Mouse (Mus musculus): ENCODE measurements around the gene Nectin1. TPM values are rescaled to one million over a fixed set of nuclear protein-coding genes. Genes with fewer than 3 reads are reported as not detected.
A peak's percentile ranks its signal among the peaks of the same experiment; 100 is the strongest.

Gene Nectin1
- polyA plus RNA-seq, 1 experiment from 2014 or later, result 5.0 TPM

GRCm38 (mm10) chr9:43742902-43743646 is 710 bp upstream of the Nectin1 start:
- peaks cover 67% of the 10 kb centered on the region for H3K4me1 ChIP-seq
- H3K4me3 ChIP-seq, result peak overlapping the region; percentile 88
- H3K27ac ChIP-seq (replicated peaks), result peak overlapping the region; percentile 98
- no peaks in the 10 kb centered on the region for H3K36me3 ChIP-seq (replicated peaks)
- peak; percentile 65 for DNase-seq (ENCODE audit: low spot score)
- H3K27me3 ChIP-seq (replicated peaks; ENCODE audit: low read depth, poor library complexity, severe bottlenecking), result peaks cover 52% of the 10 kb centered on the region
- H3K9me3 ChIP-seq, result no peaks in the 10 kb centered on the region
- under 1% methylated on average over 27 of the region's 27 CpGs for WGBS

DNA sequence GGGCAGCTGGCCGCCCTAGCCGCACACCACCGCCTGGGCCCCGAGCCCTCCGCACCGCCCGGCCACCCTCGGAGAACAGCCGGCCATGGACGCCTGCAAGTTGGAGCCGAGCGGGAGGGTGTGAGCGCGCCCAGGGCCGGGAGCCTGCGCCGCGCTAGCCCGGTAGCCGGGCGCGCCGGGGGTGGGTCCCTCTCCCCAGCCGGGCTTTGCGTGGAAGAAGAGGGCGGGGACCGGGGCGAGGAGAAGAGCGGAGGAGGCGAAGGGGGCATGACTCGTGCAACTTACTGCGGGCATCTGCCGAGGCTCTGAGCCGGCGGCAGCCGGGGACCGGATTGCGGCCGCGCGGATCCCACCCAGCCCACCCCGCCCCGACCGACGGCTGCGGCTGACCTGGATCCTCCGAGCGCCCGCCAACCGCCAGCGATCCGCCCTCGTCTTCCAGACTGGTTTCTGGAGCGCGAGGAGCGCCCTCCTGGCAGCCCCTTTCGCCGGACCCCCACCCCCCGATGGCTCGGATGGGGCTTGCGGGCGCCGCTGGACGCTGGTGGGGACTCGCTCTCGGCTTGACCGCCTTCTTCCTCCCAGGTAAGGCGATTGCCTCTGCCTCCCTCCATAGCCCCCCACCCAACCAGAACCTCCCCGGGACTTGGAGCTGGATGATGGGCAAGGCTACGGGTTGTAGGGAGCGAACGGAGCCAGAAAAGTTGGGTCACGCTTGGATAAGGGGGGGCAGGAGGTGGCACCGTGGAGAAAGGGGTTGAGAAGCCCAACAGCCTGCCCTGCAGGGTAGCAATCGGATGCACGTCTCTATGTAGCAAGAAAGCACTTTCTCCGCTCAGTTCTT is 576 bp downstream of the Nectin1 start:
- under 1% methylated on average over 77 of the region's 77 CpGs for WGBS
- peaks cover 69% of the 10 kb centered on the region for H3K4me1 ChIP-seq
- DNase-seq (ENCODE audit: low spot score), result peak; percentile 81
- no peaks in the 10 kb centered on the region for H3K36me3 ChIP-seq (replicated peaks)
- H3K4me3 ChIP-seq, result peak overlapping the region; percentile 88
- H3K27me3 ChIP-seq (replicated peaks; ENCODE audit: low read depth, poor library complexity, severe bottlenecking), result peaks cover 40% of the 10 kb centered on the region
- no peaks in the 10 kb centered on the region for H3K9me3 ChIP-seq
- peak overlapping the region; percentile 98 for H3K27ac ChIP-seq (replicated peaks)

GRCm38 (mm10) chr9:43745051-43745792 is 1.4 kb downstream of the Nectin1 start:
- peak overlapping the region; percentile 88 for H3K4me3 ChIP-seq
- peaks cover 78% of the 10 kb centered on the region for H3K4me1 ChIP-seq
- H3K9me3 ChIP-seq, result no peaks in the 10 kb centered on the region
- H3K27me3 ChIP-seq (replicated peaks; ENCODE audit: low read depth, poor library complexity, severe bottlenecking), result peaks cover 38% of the 10 kb centered on the region
- no peaks in the 10 kb centered on the region for H3K36me3 ChIP-seq (replicated peaks)
- DNase-seq (ENCODE audit: low spot score), result peak; percentile 76
- peak overlapping the region; percentile 98 for H3K27ac ChIP-seq (replicated peaks)
- under 1% methylated on average over 43 of the region's 43 CpGs for WGBS

- 5% methylated on average over 13 of the region's 13 CpGs for WGBS
- Histone ChIP-seq H3K9me3 (no peaks in the 10 kb centered on the region), H3K36me3 (replicated peaks) (peaks cover 6% of the 10 kb centered on the region; the same call in 1 of the 2 replicates), H3K4me1 (peaks cover 85% of the 10 kb centered on the region), H3K27ac (replicated peaks) (peak overlapping the region; percentile 98), H3K27me3 (replicated peaks; ENCODE audit: low read depth, poor library complexity, severe bottlenecking) (peaks cover 35% of the 10 kb centered on the region), H3K4me3 (peak overlapping the region; percentile 88)
- DNase-seq (ENCODE audit: low spot score), result peak; percentile 46
Observed at GRCm38 (mm10) chr9:43745951-43746703, 2.3 kb downstream of the Nectin1 start.

DNA sequence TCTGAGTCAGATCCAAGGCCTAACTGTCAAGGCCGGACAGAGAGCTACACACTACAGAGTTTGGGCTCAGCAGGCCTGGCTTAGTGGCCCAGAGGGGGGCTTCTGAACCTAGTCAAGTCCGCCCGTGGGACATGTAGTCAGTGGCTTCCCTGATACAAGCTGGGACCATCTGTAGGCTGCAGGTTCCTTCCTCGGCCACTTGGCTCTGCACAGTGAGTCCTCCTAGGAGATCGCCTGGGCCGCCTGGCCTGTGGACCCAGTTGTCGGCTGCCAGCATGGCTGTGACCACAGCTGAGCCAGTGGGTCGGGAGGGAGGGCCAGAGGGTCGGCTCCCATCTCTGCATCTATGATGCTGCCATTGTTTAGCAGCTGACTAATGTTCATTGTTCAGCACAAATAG is 3.9 kb downstream of the Nectin1 start:
- H3K9me3 ChIP-seq, result no peaks in the 10 kb centered on the region
- peak overlapping the region; percentile 98 for H3K27ac ChIP-seq (replicated peaks)
- peaks cover 25% of the 10 kb centered on the region for H3K27me3 ChIP-seq (replicated peaks; ENCODE audit: low read depth, poor library complexity, severe bottlenecking)
- DNase-seq (ENCODE audit: low spot score), result no peak
- 48% methylated on average over 9 of the region's 9 CpGs for WGBS
- peaks cover 87% of the 10 kb centered on the region for H3K4me1 ChIP-seq
- H3K4me3 ChIP-seq, result peak overlapping the region; percentile 88; the same call in 1 of the 2 replicates
- H3K36me3 ChIP-seq (replicated peaks), result peaks cover 17% of the 10 kb centered on the region

DNA sequence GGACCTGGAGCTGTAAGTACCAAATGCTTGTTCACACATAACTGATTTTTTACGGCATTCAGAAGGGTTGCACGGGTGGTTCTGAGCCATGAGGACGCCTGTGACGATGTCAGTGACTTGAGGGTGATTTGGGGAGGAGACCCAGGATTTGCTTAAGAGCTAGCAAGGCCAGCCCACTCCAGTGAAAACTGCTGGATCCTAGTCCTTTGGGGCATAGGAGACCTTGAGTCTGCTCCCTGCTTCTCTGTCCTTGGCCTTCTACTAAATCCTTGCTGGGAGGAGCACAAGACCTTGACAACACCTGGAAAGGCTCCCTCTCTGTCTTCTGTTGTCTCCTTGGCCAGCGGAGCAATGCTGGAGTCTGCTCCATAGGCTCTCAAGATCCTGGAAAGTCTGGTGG is 4.7 kb downstream of the Nectin1 start:
- WGBS, result 76% methylated on average over 5 of the region's 5 CpGs
- DNase-seq (ENCODE audit: low spot score), result no peak
- Histone ChIP-seq H3K36me3 (replicated peaks) (peaks cover 17% of the 10 kb centered on the region), H3K27me3 (replicated peaks; ENCODE audit: low read depth, poor library complexity, severe bottlenecking) (peaks cover 25% of the 10 kb centered on the region), H3K27ac (replicated peaks) (0 out of 2 replicates have a peak overlapping the region, but pooled peaks have one; percentile 5), H3K4me3 (no peak overlapping the region), H3K9me3 (no peaks in the 10 kb centered on the region), H3K4me1 (peaks cover 80% of the 10 kb centered on the region)

GRCm38 (mm10) chr9:43750053-43750452 is 6.3 kb downstream of the Nectin1 start:
- 73% methylated on average over 9 of the region's 9 CpGs for WGBS
- Histone ChIP-seq H3K9me3 (no peaks in the 10 kb centered on the region), H3K4me3 (no peak overlapping the region), H3K27ac (replicated peaks) (no peak overlapping the region), H3K4me1 (peaks cover 82% of the 10 kb centered on the region), H3K36me3 (replicated peaks) (peaks cover 17% of the 10 kb centered on the region), H3K27me3 (replicated peaks; ENCODE audit: low read depth, poor library complexity, severe bottlenecking) (peaks cover 25% of the 10 kb centered on the region)
- no peak for DNase-seq (ENCODE audit: low spot score)

GRCm38 (mm10) chr9:43751111-43751510 is 7.3 kb downstream of the Nectin1 start:
- Histone ChIP-seq H3K36me3 (replicated peaks) (peaks cover 17% of the 10 kb centered on the region), H3K27ac (replicated peaks) (no peak overlapping the region), H3K4me3 (no peak overlapping the region), H3K9me3 (no peaks in the 10 kb centered on the region), H3K27me3 (replicated peaks; ENCODE audit: low read depth, poor library complexity, severe bottlenecking) (peaks cover 19% of the 10 kb centered on the region), H3K4me1 (peaks cover 82% of the 10 kb centered on the region)
- 62% methylated on average over 8 of the region's 8 CpGs for WGBS
- DNase-seq (ENCODE audit: low spot score), result no peak

DNA sequence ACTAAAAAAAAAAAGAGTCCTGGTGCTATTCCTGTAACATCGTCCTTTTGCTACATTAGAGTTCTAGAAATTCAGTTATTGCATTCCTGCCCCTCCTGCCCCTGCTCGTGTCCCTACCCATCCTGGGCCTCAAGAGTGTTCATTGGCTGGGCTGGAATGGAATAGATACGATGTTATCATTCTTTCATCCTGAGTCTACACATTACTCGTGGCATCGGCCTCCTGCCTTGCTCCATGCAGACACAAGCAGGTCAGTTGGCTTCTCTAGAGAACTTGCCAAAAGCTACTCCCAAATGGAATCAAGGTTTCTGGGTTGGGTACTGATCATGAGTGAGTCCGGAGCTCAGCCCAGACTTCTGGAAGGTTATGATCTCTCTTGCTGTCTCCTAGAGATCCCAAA is 9.7 kb downstream of the Nectin1 start:
- Histone ChIP-seq H3K9me3 (no peaks in the 10 kb centered on the region), H3K27ac (replicated peaks) (peak overlapping the region; percentile 31; the same call in 1 of the 2 replicates), H3K27me3 (replicated peaks; ENCODE audit: low read depth, poor library complexity, severe bottlenecking) (no peaks in the 10 kb centered on the region), H3K4me1 (peaks cover 82% of the 10 kb centered on the region), H3K4me3 (no peak overlapping the region), H3K36me3 (replicated peaks) (peaks cover 17% of the 10 kb centered on the region)
- no peak for DNase-seq (ENCODE audit: low spot score)
- 83% methylated on average over 6 of the region's 6 CpGs for WGBS

- Histone ChIP-seq H3K27ac (replicated peaks) (peak overlapping the region; percentile 31; the same call in 1 of the 2 replicates), H3K9me3 (no peaks in the 10 kb centered on the region), H3K4me1 (peaks cover 82% of the 10 kb centered on the region), H3K27me3 (replicated peaks; ENCODE audit: low read depth, poor library complexity, severe bottlenecking) (no peaks in the 10 kb centered on the region), H3K36me3 (replicated peaks) (peaks cover 17% of the 10 kb centered on the region), H3K4me3 (no peak overlapping the region)
- no peak for DNase-seq (ENCODE audit: low spot score)
- 65% methylated on average over 5 of the region's 5 CpGs for WGBS
Observed at GRCm38 (mm10) chr9:43754083-43754482, 10.3 kb downstream of the Nectin1 start.

DNA sequence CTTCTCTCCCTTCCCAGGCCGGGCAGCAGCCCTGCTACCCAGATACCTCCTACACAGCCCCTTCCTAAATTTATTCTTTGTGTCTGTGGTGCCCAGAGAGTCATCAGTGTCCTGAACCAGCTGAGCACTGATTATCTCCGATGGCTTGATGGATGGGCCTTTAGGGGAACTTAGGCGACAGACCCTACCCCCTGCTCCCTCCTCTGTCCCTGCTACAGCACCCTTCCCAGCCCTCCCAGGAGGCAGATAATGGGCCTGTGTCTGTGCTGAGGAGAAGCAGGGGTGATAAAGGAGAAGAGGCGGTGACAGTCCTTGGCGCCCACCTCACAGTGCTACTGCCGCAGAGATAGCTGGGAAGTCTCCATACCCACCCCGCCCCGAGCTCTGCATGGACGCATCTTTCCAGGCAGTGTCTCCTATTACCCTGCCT is 11.0 kb downstream of the Nectin1 start:
- no peaks in the 10 kb centered on the region for H3K9me3 ChIP-seq
- H3K27me3 ChIP-seq (replicated peaks; ENCODE audit: low read depth, poor library complexity, severe bottlenecking), result no peaks in the 10 kb centered on the region
- H3K27ac ChIP-seq (replicated peaks), result peak overlapping the region; percentile 61
- WGBS, result 78% methylated on average over 9 of the region's 9 CpGs
- H3K4me1 ChIP-seq, result peaks cover 79% of the 10 kb centered on the region
- H3K36me3 ChIP-seq (replicated peaks), result peaks cover 17% of the 10 kb centered on the region
- H3K4me3 ChIP-seq, result no peak overlapping the region
- no peak for DNase-seq (ENCODE audit: low spot score)

Measured in embryonic facial prominence, embryonic 10.5 days (tissue).